Mouse (Mus musculus) G1E (cell line): ENCODE measurements around the gene Nlk.

ENCODE experiments used
- CTCF ChIP-seq: IDR thresholded peaks from 2 replicates; pipeline ENCODE4 v1.5.1; 2012; ENCODE audit warnings: low read depth, low read length, inconsistent platforms, mixed read lengths
- POLR2AphosphoS5 ChIP-seq: IDR thresholded peaks from 2 replicates; pipeline ENCODE4 v1.6.1; 2012; ENCODE audit warnings: low read depth, low read length, inconsistent platforms; ENCODE audit not compliant: insufficient replicate concordance

DNA sequence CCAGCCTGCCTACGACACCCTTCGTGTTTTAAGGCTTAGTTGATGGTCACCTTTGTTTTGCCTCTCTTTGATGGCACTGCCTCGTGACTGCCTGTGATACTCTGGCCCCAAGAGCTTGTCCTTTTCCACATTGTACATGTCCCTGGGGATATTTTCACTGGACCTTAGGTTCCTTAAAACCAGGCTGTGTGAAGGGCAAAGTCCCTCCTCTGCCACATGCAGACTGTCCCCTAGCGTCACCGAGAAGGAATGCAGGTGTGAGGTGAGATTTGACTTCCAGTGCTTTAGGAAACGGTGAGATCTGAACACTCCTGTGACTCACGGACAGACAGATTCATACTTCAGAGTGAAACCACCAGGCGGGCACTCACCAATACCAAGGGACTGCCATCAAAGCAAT lies 139.9 kb downstream of the Nlk start:
- TF ChIP-seq CTCF = no peak
- no peak for TF ChIP-seq POLR2AphosphoS5
